Mouse (Mus musculus): ENCODE data around the gene Fcgrt. TPM values are rescaled to one million over a fixed set of nuclear protein-coding genes. Genes with fewer than 3 reads are reported as not detected.

The Fcgrt gene
- polyA plus RNA-seq, 1 experiment from 2014 or later = 20.3 TPM

- ATAC-seq (no peak), DNase-seq (ENCODE audit: low spot score) (no peak)
- Histone ChIP-seq H3K9me3 (replicated peaks; ENCODE audit: control insufficient read depth, low read length) (no peaks in the 10 kb centered on the region), H3K4me3 (ENCODE audit: low read depth, low read length) (no peak overlapping the region), H3K4me1 (ENCODE audit: control insufficient read depth, insufficient read depth, low read length) (no peaks in the 10 kb centered on the region), H3K27me3 (replicated peaks; ENCODE audit: control insufficient read depth, insufficient read depth, low read length) (no peaks in the 10 kb centered on the region), H3K4me2 (ENCODE audit: low read length) (no peak overlapping the region), H3K36me3 (ENCODE audit: control insufficient read depth, insufficient read depth, low read length) (peaks cover 34% of the 10 kb centered on the region), H3K9ac (ENCODE audit: low read length) (no peak overlapping the region), H3K27ac (ENCODE audit: low read depth, low read length) (no peak overlapping the region)
- 91% methylated on average over 30 of the region's 30 CpGs for WGBS
Observed at GRCm38 (mm10) chr7:45076501-45076900, 27.1 kb downstream of the Fcgrt start.

DNA sequence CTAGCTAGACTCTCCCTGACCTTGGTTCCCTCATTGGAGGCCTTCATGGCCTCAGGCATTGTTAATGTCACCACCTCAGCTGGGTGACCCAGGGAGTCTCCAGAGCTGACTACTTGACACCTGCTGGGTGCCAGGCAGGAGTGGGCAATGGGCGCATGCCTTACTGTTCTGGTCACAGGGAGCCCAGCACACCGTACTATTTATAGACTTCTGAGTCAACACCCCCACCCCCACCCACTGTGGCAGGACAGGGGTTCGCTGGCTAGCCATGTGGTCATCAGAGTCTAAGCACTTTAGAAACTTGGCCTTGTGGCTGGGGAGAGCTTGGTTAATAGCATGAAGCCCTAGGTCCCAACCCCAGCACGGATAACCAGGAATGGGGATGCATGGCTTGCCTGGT, 28.2 kb downstream of the Fcgrt start:
- no peaks in the 10 kb centered on the region for H3K9me3 ChIP-seq (replicated peaks; ENCODE audit: control insufficient read depth, low read length)
- DNase-seq (ENCODE audit: low spot score) = no peak
- H3K27ac ChIP-seq (ENCODE audit: low read depth, low read length) = no peak overlapping the region
- no peak overlapping the region for H3K4me3 ChIP-seq (ENCODE audit: low read depth, low read length)
- H3K4me1 ChIP-seq (ENCODE audit: control insufficient read depth, insufficient read depth, low read length) = no peaks in the 10 kb centered on the region
- no peaks in the 10 kb centered on the region for H3K27me3 ChIP-seq (replicated peaks; ENCODE audit: control insufficient read depth, insufficient read depth, low read length)
- no peak overlapping the region for H3K4me2 ChIP-seq (ENCODE audit: low read length)
- H3K9ac ChIP-seq (ENCODE audit: low read length) = no peak overlapping the region
- ATAC-seq = no peak
- H3K36me3 ChIP-seq (ENCODE audit: control insufficient read depth, insufficient read depth, low read length) = peaks cover 34% of the 10 kb centered on the region
- WGBS = 90% methylated on average over 4 of the region's 4 CpGs

DNA sequence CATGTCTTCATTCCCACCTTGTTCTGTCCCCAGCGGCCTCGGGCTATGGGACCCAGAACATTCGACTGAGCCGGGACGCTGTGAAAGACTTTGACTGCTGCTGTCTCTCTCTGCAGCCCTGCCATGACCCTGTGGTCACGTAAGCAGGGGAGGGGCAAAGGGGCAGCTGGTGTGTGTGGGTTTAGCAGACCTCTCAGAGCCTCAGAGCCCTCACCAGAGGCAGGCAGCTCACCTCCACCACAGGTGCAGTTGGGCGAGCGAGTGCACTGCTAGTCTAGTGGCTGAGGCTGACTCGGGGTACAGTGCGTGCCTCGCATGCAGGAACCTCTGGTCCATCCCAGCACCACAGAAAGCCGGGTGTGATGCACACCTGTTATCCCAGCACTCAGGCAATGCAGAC, 29.7 kb downstream of the Fcgrt start:
- Histone ChIP-seq H3K4me1 (ENCODE audit: control insufficient read depth, insufficient read depth, low read length) (no peaks in the 10 kb centered on the region), H3K27me3 (replicated peaks; ENCODE audit: control insufficient read depth, insufficient read depth, low read length) (no peaks in the 10 kb centered on the region), H3K27ac (ENCODE audit: low read depth, low read length) (no peak overlapping the region), H3K9me3 (replicated peaks; ENCODE audit: control insufficient read depth, low read length) (no peaks in the 10 kb centered on the region), H3K4me3 (ENCODE audit: low read depth, low read length) (no peak overlapping the region), H3K9ac (ENCODE audit: low read length) (no peak overlapping the region), H3K4me2 (ENCODE audit: low read length) (no peak overlapping the region), H3K36me3 (ENCODE audit: control insufficient read depth, insufficient read depth, low read length) (peaks cover 34% of the 10 kb centered on the region)
- no peak for DNase-seq (ENCODE audit: low spot score)
- WGBS = 87% methylated on average over 12 of the region's 12 CpGs
- no peak for ATAC-seq

DNA sequence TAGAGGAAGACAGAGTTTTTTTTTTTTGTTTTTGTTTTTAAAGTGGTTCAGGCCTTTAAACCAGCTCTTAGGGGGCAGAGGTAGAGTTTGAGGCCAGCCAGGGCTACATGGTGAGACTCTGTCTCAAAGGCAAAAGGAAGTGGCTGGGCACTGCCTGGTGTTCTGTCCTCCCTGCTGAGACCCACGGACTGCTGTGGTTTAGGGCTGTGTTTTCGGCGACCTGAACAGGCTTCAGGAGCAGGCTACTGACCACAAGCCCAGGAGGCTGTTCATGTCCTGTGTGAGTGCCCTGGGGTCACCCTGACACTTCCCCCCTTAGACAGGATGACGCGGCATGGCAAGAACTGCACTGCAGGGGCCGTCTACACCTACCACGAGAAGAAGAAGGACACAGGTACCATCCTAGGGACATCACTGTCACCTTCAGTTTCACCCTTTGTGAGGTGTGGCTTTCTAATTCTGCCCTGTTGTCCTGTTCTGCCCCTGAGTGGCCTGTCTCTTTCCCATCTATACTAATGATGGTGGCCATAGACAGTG, 30.4 kb downstream of the Fcgrt start:
- Histone ChIP-seq H3K9ac (ENCODE audit: low read length) (no peak overlapping the region), H3K36me3 (ENCODE audit: control insufficient read depth, insufficient read depth, low read length) (peaks cover 34% of the 10 kb centered on the region), H3K9me3 (replicated peaks; ENCODE audit: control insufficient read depth, low read length) (no peaks in the 10 kb centered on the region), H3K4me1 (ENCODE audit: control insufficient read depth, insufficient read depth, low read length) (no peaks in the 10 kb centered on the region), H3K4me2 (ENCODE audit: low read length) (no peak overlapping the region), H3K4me3 (ENCODE audit: low read depth, low read length) (no peak overlapping the region), H3K27me3 (replicated peaks; ENCODE audit: control insufficient read depth, insufficient read depth, low read length) (no peaks in the 10 kb centered on the region), H3K27ac (ENCODE audit: low read depth, low read length) (no peak overlapping the region)
- DNase-seq (ENCODE audit: low spot score) (no peak), ATAC-seq (no peak)
- 87% methylated on average over 7 of the region's 7 CpGs for WGBS

- no peak overlapping the region for H3K27ac ChIP-seq (ENCODE audit: low read depth, low read length)
- no peaks in the 10 kb centered on the region for H3K9me3 ChIP-seq (replicated peaks; ENCODE audit: control insufficient read depth, low read length)
- no peaks in the 10 kb centered on the region for H3K4me1 ChIP-seq (ENCODE audit: control insufficient read depth, insufficient read depth, low read length)
- H3K9ac ChIP-seq (ENCODE audit: low read length) = no peak overlapping the region
- H3K36me3 ChIP-seq (ENCODE audit: control insufficient read depth, insufficient read depth, low read length) = peaks cover 30% of the 10 kb centered on the region
- no peak for ATAC-seq
- no peaks in the 10 kb centered on the region for H3K27me3 ChIP-seq (replicated peaks; ENCODE audit: control insufficient read depth, insufficient read depth, low read length)
- no peak overlapping the region for H3K4me2 ChIP-seq (ENCODE audit: low read length)
- WGBS = 74% methylated on average over 2 of the region's 2 CpGs
- peak; percentile 33 for DNase-seq (ENCODE audit: low spot score)
- no peak overlapping the region for H3K4me3 ChIP-seq (ENCODE audit: low read depth, low read length)
Observed at GRCm38 (mm10) chr7:45072230-45072629, 31.4 kb downstream of the Fcgrt start.

DNA sequence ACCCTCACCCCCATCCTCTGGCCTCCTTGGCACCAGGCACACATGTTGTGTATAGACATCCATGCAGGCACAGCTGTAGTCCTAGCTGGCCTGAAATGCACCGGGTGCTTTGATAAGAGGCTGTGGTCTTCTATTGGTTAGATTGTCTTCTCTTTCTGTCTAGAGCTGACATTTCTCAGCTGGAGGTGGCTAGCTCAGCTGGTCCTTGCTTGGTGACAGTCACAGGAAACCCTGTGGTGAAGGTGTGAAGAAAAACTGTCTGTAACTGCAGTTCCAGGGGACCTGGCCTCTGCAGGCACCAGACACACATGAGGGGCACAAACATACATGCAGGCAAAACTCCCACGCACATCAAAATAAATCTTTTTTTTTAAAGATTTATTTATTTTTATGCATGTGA, 34.0 kb downstream of the Fcgrt start:
- Histone ChIP-seq H3K27ac (ENCODE audit: low read depth, low read length) (no peak overlapping the region), H3K9ac (ENCODE audit: low read length) (no peak overlapping the region), H3K4me1 (ENCODE audit: control insufficient read depth, insufficient read depth, low read length) (no peaks in the 10 kb centered on the region), H3K36me3 (ENCODE audit: control insufficient read depth, insufficient read depth, low read length) (peaks cover 8% of the 10 kb centered on the region; the same call in 1 of the 2 replicates), H3K4me2 (ENCODE audit: low read length) (no peak overlapping the region), H3K9me3 (replicated peaks; ENCODE audit: control insufficient read depth, low read length) (no peaks in the 10 kb centered on the region), H3K4me3 (ENCODE audit: low read depth, low read length) (no peak overlapping the region), H3K27me3 (replicated peaks; ENCODE audit: control insufficient read depth, insufficient read depth, low read length) (no peaks in the 10 kb centered on the region)
- WGBS = 93% methylated on average over 2 of the region's 2 CpGs
- ATAC-seq (no peak), DNase-seq (ENCODE audit: low spot score) (no peak)

DNA sequence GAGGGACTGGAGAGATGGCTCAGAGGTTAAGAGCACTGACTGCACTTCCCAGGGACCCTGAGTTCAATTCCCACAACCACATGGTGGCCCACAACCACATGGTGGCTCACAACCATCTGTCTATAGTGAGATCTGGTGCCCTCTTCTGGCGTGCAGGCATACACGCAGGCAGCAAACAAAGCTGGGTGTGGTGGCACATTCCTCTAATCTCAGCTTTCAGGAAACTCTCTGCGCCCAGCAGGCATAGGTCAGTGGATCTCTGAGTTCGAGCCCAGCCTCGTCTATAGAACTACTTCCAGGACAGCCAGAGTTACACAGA, 35.7 kb downstream of the Fcgrt start:
- Histone ChIP-seq H3K36me3 (ENCODE audit: control insufficient read depth, insufficient read depth, low read length) (no peaks in the 10 kb centered on the region), H3K4me2 (ENCODE audit: low read length) (no peak overlapping the region), H3K27ac (ENCODE audit: low read depth, low read length) (no peak overlapping the region), H3K9ac (ENCODE audit: low read length) (no peak overlapping the region), H3K27me3 (replicated peaks; ENCODE audit: control insufficient read depth, insufficient read depth, low read length) (no peaks in the 10 kb centered on the region), H3K9me3 (replicated peaks; ENCODE audit: control insufficient read depth, low read length) (no peaks in the 10 kb centered on the region), H3K4me1 (ENCODE audit: control insufficient read depth, insufficient read depth, low read length) (no peaks in the 10 kb centered on the region), H3K4me3 (ENCODE audit: low read depth, low read length) (no peak overlapping the region)
- ATAC-seq = 0 out of 2 replicates have a peak, but pooled peaks have one; percentile 4
- 34% methylated on average over 5 of the region's 5 CpGs for WGBS
- peak; percentile 53 for DNase-seq (ENCODE audit: low spot score)

- Histone ChIP-seq H3K9ac (ENCODE audit: low read length) (no peak overlapping the region), H3K4me1 (ENCODE audit: control insufficient read depth, insufficient read depth, low read length) (no peaks in the 10 kb centered on the region), H3K9me3 (replicated peaks; ENCODE audit: control insufficient read depth, low read length) (no peaks in the 10 kb centered on the region), H3K4me3 (ENCODE audit: low read depth, low read length) (no peak overlapping the region), H3K4me2 (ENCODE audit: low read length) (no peak overlapping the region), H3K27me3 (replicated peaks; ENCODE audit: control insufficient read depth, insufficient read depth, low read length) (no peaks in the 10 kb centered on the region), H3K27ac (ENCODE audit: low read depth, low read length) (no peak overlapping the region), H3K36me3 (ENCODE audit: control insufficient read depth, insufficient read depth, low read length) (no peaks in the 10 kb centered on the region)
- WGBS = 70% methylated on average over 4 of the region's 4 CpGs
- DNase-seq (ENCODE audit: low spot score) = no peak
- 0 out of 2 replicates have a peak, but pooled peaks have one; percentile 12 for ATAC-seq
Observed at GRCm38 (mm10) chr7:45067190-45067999, 36.3 kb downstream of the Fcgrt start.

DNA sequence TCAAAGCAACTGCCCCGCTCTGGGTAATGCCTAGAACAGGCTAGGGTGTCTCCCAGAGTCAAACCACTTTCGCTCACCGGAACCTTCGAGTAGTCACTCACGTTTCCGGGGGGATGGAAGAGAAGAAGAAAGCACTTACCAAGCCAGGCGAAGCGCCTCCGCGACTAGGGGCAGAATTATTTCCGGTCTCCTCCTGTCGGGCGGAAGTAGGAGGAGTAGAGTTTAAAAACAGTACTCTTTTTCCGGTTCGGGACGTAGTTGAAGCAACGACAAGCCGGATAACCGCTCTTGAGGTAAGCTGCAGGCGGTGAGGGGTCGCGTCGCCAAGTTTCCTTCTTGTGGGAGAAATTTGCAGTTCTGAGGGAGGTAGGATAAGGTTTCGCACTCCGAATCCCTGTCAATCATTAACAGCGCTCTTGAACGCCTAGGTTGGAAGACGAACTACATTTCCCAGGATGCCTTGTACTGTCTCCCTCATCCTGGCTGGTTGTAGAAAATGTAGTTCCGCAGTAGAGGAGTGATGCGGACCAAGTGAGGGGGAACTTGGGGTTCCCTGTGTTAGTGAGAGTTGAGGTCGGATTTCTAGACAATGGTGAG, 41.3 kb downstream of the Fcgrt start, which contains the start of the genes Nosip and Prrg2:
Gene Nosip, plus strand, starts transcription at position 191 of the 597 bp plus-strand sequence.
Gene Prrg2, minus strand, starts transcription at position 439 of the 597 bp plus-strand sequence.
- WGBS = under 1% methylated on average over 31 of the region's 31 CpGs

More for the DNA sequence above, 41.3 kb downstream of the Fcgrt start, which contains the start of the genes Nosip and Prrg2:
- peak within 1 kb of the TSS; percentile 61 for H3K4me2 ChIP-seq (ENCODE audit: low read length)
- DNase-seq (ENCODE audit: low spot score) = peak; percentile 99
- no peaks in the 10 kb centered on the region for H3K27me3 ChIP-seq (replicated peaks; ENCODE audit: control insufficient read depth, insufficient read depth, low read length)
- H3K27ac ChIP-seq (ENCODE audit: low read depth, low read length) = peak within 1 kb of the TSS; percentile 76
- peak within 1 kb of the TSS; percentile 49 for H3K4me3 ChIP-seq (ENCODE audit: low read depth, low read length)
- H3K9me3 ChIP-seq (replicated peaks; ENCODE audit: control insufficient read depth, low read length) = no peaks in the 10 kb centered on the region
- H3K4me1 ChIP-seq (ENCODE audit: control insufficient read depth, insufficient read depth, low read length) = peaks cover 11% of the 10 kb centered on the region
- H3K36me3 ChIP-seq (ENCODE audit: control insufficient read depth, insufficient read depth, low read length) = no peaks in the 10 kb centered on the region
- peak; percentile 93 for ATAC-seq
- peak within 1 kb of the TSS; percentile 60 for H3K9ac ChIP-seq (ENCODE audit: low read length)
